Mouse (Mus musculus) layer of hippocampus, postnatal 14 days (tissue): ENCODE data around the gene Tom1. TPM values are rescaled to one million over a fixed set of nuclear protein-coding genes. Genes with fewer than 3 reads are reported as not detected.
A peak's percentile ranks its signal among the peaks of the same experiment; 100 is the strongest.

ENCODE experiments used
- DNase-seq, 2 experiments: peaks; one replicate each; pipeline ENCODE4 v3.0.0; 2021 to 2022; ENCODE audit warnings: low spot score in 2 of 2, mixed read lengths in 1 of 2
- long read RNA-seq, 2 experiments: library from polyadenylated mRNA; stranded (forward); transcript quantifications; one replicate each; pipeline ENCODE4 v2.0.0; 2021
- total RNA-seq, 2 experiments: library from RNA; stranded (reverse); gene quantifications; 2 replicates each; pipeline ENCODE4 v1.2.3; 2021

Tom1 gene
- 10 to 100 TPM; 33.3 to 35.6 TPM for total RNA-seq
- long read RNA-seq, experiment 1, transcript Tom1-202 (15 exons, 2,267 nt) = major isoform, 34 of 48 reads
- long read RNA-seq, experiment 1, partial matches to known transcripts = 2 of 48 reads
- long read RNA-seq, experiment 1, other reads (novel, unspliced or antisense) = 12 of 48 reads
- long read RNA-seq, experiment 2, transcript Tom1-202 (15 exons, 2,267 nt) = major isoform, 43 of 57 reads
- long read RNA-seq, experiment 2, partial matches to known transcripts = 2 of 57 reads
- long read RNA-seq, experiment 2, other reads (novel, unspliced or antisense) = 12 of 57 reads

- peak; percentile 99 to 100 for DNase-seq
These were observed at the start of gene Tom1 for GRCm38 (mm10) chr8:75033511-75034243. TSS of gene Tom1 (plus strand) at chr8:75033705.

GRCm38 (mm10) chr8:74987436-74987835, 46.1 kb upstream of the Tom1 start:
- no peak for DNase-seq

- no peak for DNase-seq
These were observed 43.5 kb upstream of the Tom1 start for GRCm38 (mm10) chr8:74990021-74990420.

GRCm38 (mm10) chr8:74993081-74993474, 40.4 kb upstream of the Tom1 start, which contains the start of gene Hmgxb4:
TSS of gene Hmgxb4 (plus strand) at chr8:74993356.
- no peak for DNase-seq

GRCm38 (mm10) chr8:74993475-74994451, 39.7 kb upstream of the Tom1 start:
- peak; percentile 84 to 85 for DNase-seq

- DNase-seq = peak in 1 of 2 experiments; percentile 6
These were observed 39.0 kb upstream of the Tom1 start for GRCm38 (mm10) chr8:74994540-74994939.

GRCm38 (mm10) chr8:75000431-75000830, 33.1 kb upstream of the Tom1 start:
- no peak for DNase-seq

GRCm38 (mm10) chr8:75008826-75009225, 24.7 kb upstream of the Tom1 start:
- DNase-seq = no peak

GRCm38 (mm10) chr8:75013557-75013956, 19.9 kb upstream of the Tom1 start:
- DNase-seq = no peak

- no peak for DNase-seq
These were observed 19.5 kb upstream of the Tom1 start for GRCm38 (mm10) chr8:75013964-75014363.

GRCm38 (mm10) chr8:75015981-75016380, 17.5 kb upstream of the Tom1 start:
- no peak for DNase-seq

- no peak for DNase-seq
These were observed 17.1 kb upstream of the Tom1 start for GRCm38 (mm10) chr8:75016422-75016821.

- DNase-seq = no peak
These were observed 15.1 kb upstream of the Tom1 start for GRCm38 (mm10) chr8:75018274-75018972.

- no peak for DNase-seq
These were observed 9.7 kb upstream of the Tom1 start for GRCm38 (mm10) chr8:75023660-75024316.

- DNase-seq = no peak
These were observed 7.7 kb upstream of the Tom1 start for GRCm38 (mm10) chr8:75025809-75026208.

GRCm38 (mm10) chr8:75030453-75031024, 3.0 kb upstream of the Tom1 start:
- DNase-seq = no peak

GRCm38 (mm10) chr8:75032961-75033360, 544 bp upstream of the Tom1 start:
- no peak for DNase-seq

- DNase-seq = no peak
These were observed 780 bp downstream of the Tom1 start for GRCm38 (mm10) chr8:75034285-75034684.

- DNase-seq = no peak
These were observed 2.1 kb downstream of the Tom1 start for GRCm38 (mm10) chr8:75035640-75036039.

- no peak for DNase-seq
These were observed 5.0 kb downstream of the Tom1 start for GRCm38 (mm10) chr8:75038497-75038896.
